Mouse (Mus musculus): ENCODE results near the gene D130043K22Rik.

DNA sequence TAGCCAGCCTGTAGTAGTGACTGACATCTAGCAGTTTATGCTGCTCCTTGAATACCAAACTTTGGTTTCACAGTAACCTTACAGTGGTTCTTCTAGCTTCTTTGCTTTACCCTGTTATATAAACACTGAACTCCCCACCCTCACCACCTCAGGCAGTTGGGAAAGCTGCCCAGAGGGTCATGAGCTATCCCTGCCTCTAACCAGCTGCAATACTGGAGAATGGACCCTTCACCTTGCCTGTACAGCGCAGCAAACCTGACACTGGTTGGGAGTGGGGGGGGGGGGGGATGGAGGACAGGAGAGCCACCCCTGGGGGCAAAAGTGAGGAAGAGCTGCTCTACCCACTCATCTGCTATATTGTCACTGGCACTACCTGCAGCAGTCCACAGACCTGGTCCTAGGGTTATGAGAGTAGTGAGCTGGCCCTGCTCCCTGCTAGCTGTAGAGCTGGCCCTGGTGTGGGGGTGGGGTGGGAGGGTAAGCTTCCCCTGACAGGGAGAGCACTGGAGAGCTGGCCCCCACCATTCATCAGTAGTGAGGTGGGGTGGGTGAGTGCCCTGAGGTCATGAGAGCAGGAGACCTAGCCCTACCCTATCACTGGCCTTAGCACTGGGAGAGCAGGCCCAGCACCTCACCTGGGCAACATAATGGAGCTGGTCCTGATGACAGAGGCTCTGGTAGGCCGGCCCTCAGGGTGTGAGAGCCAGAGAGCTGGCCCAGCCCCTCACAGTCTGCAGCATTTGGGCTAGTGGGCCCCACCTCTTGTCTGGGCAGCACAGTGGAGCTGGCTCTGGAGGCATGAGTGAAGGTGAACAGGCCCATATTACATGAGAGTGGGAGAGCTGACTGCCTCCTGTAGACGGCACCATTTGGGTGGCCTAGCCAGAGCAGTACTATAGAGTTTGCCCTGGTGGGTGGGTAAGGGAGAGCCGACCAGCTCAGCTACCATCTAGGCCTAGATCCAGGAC is 28.5 kb upstream of the D130043K22Rik start:
- TF ChIP-seq CTCF (IDR thresholded peaks at IDR 0.05; ENCODE audit: low read depth, low read length), result no peak
- TF ChIP-seq GATA1 (IDR thresholded peaks at IDR 0.05; ENCODE audit: borderline replicate concordance, low read length), result no peak
